Mouse (Mus musculus): ENCODE measurements around the gene Olfr1411.

Olfr1411 gene

GRCm38 (mm10) chr1:92637501-92638172 is 43.4 kb downstream of the Olfr1411 start:
- in situ Hi-C loops (cut with MboI; ENCODE audit: low sequenced_read_pairs): no loop called here

GRCm38 (mm10) chr1:92638181-92638580 is 44.0 kb downstream of the Olfr1411 start:
- in situ Hi-C loops (cut with MboI; ENCODE audit: low sequenced_read_pairs): no loop called here

GRCm38 (mm10) chr1:92638736-92639135 is 44.5 kb downstream of the Olfr1411 start:
- in situ Hi-C loops (cut with MboI; ENCODE audit: low sequenced_read_pairs): no loop called here

GRCm38 (mm10) chr1:92640393-92640792 is 46.2 kb downstream of the Olfr1411 start:
- in situ Hi-C loops (cut with MboI; ENCODE audit: low sequenced_read_pairs): no loop called here

GRCm38 (mm10) chr1:92641514-92642272 is 47.5 kb downstream of the Olfr1411 start, which contains the start of gene Cops9:
Cops9 (minus strand) TSS chr1:92641985.
- in situ Hi-C loops (cut with MboI; ENCODE audit: low sequenced_read_pairs): no loop called here

- in situ Hi-C loops (cut with MboI; ENCODE audit: low sequenced_read_pairs): no loop called here
These were observed 49.5 kb downstream of the Olfr1411 start for GRCm38 (mm10) chr1:92643691-92644090.

- in situ Hi-C loops (cut with MboI; ENCODE audit: low sequenced_read_pairs): no loop called here
These were observed 50.7 kb downstream of the Olfr1411 start for GRCm38 (mm10) chr1:92644916-92645315.

GRCm38 (mm10) chr1:92646111-92646510 is 51.9 kb downstream of the Olfr1411 start:
- in situ Hi-C loops (cut with MboI; ENCODE audit: low sequenced_read_pairs): no loop called here

- in situ Hi-C loops (cut with MboI; ENCODE audit: low sequenced_read_pairs): no loop called here
These were observed 52.4 kb downstream of the Olfr1411 start for GRCm38 (mm10) chr1:92646601-92647000.

- in situ Hi-C loops (cut with MboI; ENCODE audit: low sequenced_read_pairs): no loop called here
These were observed 52.8 kb downstream of the Olfr1411 start for GRCm38 (mm10) chr1:92647026-92647425.
